Mouse (Mus musculus): ENCODE results near the gene Plekha6.
A peak's percentile ranks its signal among the peaks of the same experiment; 100 is the strongest.

The Plekha6 gene

DNA sequence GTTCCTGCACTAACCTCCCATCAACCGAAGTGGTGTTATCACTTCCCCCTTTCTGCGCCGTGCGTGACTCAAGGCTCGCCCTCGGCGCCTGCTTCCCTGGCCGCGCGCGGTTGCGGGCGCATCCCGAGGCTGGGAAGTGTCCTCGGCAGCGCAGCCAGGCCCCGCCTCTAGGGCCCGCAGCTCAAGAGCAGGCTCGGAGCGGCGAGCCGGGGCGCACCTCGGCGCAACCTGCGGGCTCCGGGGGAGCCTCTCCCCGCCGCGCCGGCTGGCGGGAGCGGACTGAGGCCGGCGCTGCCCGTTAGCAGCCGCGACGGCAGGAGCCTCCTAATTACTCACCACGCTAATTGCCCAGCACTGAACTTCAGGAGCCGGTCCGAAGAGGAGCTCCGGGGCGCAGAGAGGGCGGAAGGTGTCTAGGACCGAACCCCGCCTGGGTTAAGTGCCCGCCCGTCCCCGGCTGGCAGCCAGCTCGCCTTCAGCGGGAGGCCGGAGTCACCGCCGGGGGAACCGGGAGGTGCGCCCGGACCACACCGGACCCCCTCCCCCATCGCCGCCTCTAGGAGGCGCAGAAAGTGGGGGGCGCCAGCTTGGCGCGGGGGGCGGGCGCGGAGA is at the start of gene Plekha6:
Plekha6 (plus strand) TSS at position 391 of the 612 bp plus-strand sequence.
- peak; percentile 47 to 71 for DNase-seq

DNA sequence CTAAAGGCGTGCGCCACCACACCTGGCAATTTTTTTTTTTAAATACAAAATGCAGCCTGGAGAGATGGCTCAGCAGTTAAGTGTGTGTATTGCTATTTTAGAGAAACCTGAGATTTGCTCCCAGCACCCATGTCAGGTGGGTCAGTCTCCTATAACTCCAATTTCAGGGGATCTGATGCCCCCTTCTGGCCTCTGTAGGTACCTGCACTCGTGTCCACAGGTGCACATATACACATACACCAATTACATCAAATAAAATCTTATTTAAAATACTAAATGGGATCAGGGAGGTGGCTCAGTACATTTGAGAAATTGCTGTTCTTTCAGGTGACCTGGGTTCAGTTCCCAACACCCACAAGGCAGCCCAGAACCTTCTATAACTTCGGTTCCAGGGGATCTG is 47.9 kb upstream of the Plekha6 start:
- DNase-seq, result peak in 1 of 2 experiments; percentile 13

DNA sequence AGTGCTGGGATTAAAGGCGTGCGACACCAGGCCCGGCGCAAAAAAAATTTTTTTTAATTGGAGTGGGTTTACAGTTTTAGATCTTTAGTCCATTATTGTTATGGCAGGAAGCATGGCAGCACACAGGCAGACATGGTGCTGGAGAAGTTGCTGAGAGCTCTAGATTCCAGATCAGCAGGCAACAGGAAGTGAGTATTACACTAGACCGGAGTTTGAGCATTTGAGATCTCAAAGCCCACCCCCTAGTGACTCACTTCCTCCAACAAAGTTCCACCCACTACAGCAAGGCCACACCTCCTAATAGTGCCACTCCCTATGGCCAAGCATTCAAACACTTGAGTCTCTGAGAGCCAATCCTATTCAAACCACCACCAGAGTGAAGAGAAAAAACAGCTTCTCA is 45.9 kb upstream of the Plekha6 start:
- DNase-seq, result peak in 1 of 2 experiments; percentile 17

DNA sequence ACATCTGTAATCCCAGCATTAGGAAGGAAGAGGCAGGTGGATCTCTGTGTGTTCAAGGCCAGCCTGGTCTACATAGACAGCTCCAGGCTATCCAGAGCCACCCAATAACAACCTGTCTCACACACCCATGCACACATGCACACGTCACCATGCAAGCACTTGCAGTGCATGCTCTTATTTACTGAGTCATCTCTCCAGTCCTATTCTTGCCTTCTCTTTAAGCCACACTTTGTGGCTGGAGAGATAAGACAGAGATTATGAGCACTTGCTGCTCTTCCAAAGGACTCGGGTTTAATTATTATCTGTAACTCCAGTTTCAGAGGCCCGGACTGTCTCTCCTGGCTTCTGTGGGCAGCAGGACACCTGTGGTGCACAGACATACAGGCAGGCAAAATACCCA is 45.2 kb upstream of the Plekha6 start:
- peak in 1 of 2 experiments; percentile 15 for DNase-seq

DNA sequence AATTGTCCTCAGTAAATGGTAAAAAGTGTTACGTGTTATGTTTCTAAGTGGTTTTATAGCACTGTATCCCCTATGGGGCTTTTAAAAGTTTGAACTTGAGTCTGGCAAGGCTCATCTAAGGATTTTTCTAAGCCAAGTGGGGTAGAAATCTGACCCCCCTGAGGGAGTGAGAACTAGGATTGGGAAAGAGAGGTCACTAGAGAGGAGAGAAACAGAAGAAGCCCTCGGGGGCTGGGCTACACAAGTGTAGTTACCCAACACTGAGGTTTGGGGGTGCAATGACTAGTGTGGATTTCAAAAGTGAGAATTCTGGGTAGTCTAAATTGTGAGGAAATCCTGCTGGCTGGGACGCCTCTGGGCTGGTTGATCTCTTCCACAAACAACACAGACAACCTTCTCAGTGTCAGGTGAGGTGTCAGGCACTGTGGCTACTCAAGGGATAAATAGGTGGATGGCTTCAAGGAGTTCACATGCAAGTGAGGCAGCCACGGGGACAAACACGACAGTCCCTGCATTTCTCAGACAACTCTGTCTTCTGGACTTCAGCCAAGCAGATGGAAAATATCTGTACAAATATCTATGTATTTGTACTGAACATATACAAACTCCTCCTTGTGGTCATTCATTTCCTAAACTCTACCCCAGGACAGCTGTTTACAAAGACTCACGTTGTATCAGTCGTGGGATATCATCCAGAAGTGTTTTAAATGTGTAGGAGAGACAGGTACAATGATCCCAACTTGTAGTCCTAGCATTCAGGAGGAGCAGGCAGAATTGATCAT is 43.9 kb upstream of the Plekha6 start:
- DNase-seq, result peak in 1 of 2 experiments; percentile 23

DNA sequence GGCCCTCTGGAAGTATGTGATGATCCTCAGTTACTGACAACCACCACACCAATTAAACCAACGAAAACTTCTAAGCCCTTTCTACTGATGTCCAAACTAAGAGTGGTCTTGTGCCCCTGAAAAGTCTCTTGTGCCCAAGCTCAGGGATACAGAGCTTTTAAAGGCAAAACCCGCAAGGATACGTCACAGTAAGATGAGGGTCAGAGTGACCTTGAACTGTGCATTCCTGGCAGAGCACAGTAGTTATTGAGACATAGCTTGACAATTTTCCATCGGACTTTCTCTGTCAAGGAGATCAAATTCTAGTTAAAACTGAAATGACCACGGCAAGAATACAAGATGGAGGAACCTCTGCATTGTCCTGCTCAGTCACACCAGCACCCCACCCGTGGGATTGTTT is 42.8 kb upstream of the Plekha6 start:
- DNase-seq, result no peak

DNA sequence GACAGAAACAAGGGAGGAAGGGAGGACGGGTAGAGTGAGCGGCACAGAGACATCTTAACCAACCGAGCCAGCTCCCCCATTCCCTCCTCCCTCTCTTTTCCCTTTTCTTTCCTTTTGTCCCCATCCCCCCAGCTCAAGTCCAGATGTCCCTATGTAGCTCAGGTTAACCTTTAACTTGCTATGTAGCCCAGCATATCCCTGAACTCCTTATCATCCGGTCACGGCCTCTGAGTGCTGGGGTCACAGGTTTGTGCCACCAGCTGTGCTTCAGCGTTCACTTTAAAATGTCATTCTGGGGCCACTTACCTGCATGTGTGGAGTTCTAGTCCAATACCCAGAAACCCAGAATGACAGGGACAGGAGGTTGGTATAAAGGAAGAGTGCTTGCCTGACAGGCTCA is 39.9 kb upstream of the Plekha6 start:
- DNase-seq, result peak; percentile 13 to 53

DNA sequence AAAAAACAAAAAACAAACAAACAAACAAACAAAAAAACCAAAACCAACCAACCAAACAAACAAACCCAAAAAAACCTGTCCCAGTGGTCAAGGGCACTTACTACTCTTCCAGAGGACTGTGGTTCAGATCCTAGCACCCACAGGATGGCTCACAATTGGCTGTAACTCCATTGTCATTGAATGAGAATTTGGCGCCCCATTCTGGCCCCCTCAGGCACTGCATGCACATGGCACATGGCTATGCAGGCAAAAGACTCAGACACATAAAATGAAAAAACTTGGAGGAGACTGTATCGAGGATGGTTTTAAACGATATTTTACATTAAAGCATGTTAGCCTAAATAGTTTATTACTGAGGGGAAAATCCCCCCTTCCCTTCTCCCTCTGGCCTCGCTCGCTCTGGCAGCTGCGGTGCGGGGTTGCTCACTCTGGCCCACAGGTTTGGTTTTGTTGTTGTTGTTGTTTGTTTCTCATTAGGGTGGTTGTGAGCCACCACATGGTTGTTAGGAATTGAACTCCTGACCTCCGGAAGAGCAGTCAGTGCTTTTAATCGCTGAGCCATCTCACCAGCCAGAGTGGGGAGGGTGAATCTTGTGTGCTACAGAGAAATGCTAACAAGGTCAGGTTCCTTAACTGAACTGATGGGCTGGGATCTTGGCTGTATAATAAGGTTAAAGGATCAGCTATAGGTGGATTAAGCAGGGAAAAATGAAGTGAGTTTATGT is 38.2 kb upstream of the Plekha6 start:
- DNase-seq, result peak in 1 of 2 experiments; percentile 33

DNA sequence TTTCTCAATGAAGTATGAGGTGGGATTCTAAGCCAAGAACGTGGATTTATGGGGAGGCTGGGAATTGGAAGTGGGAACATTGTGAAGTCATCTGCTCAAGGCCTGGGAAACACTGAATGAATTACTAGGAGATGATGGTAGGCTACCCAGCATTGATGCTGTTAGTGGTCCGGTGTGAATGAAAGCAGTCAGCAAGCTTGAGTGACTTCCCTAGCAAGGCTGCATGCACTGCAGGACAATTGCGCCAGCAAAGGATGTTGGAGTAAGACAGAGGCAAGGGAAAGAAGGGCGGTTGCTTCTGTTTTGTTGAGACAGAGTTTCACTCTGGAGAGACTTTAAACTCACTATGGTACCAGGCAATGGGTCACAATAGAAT is 37.7 kb upstream of the Plekha6 start:
- peak in 1 of 2 experiments; percentile 23 for DNase-seq

DNA sequence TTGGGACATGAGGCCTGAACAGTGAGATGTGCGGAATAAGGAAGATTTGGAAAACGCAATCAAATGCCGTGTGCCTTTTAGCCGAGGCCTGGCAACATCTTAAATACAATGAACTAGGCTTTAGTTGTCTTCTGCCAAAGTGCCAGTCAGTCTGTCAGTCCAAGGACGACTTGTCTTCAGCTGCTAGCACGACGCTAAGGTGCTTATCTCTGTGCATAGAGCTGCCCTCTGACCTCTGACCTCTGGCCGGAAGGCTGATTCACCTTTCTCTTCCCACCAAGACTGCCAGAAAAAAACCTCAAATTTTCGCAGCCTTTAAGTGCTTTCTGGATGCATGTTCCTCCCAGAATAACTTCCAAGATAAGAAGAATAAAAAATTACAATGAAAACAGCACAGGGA is 36.7 kb upstream of the Plekha6 start:
- peak in 1 of 2 experiments; percentile 28 for DNase-seq

DNA sequence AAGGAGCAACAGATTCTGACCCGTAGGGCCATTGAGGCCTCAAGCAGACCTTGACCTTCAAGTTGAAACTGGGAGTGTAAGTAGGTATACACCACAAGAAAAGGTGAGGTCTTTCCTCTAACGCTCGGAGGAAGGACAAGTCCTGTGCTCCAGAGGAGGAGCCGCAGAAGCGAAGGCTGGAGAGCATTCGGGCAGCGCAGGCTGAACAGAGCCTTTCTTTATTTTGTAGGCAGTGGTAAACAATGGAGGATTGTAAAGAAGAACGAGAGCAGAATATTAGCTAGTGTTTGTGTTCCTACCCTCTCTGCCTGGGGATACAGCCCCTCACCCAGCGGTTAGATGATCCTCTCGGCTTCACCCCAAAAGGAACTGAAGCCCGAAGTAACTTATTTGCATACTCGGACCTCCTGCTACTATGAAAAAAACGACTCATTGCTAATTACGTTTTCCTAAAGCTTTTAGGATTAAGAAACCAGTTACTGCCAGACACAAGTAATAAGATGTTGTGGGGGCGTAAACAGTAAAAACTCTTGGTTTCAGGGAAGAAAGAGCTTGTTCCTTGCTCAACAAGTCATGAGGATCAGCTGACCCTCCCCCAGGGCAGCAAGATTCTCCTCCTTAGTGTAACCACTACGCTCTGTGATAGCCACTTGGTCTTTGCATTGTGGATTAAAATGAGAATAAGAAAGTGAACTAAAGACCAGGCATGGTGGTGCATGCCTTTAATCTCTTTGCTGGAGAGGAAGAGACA is 34.4 kb upstream of the Plekha6 start:
- peak in 1 of 2 experiments; percentile 37 for DNase-seq

DNA sequence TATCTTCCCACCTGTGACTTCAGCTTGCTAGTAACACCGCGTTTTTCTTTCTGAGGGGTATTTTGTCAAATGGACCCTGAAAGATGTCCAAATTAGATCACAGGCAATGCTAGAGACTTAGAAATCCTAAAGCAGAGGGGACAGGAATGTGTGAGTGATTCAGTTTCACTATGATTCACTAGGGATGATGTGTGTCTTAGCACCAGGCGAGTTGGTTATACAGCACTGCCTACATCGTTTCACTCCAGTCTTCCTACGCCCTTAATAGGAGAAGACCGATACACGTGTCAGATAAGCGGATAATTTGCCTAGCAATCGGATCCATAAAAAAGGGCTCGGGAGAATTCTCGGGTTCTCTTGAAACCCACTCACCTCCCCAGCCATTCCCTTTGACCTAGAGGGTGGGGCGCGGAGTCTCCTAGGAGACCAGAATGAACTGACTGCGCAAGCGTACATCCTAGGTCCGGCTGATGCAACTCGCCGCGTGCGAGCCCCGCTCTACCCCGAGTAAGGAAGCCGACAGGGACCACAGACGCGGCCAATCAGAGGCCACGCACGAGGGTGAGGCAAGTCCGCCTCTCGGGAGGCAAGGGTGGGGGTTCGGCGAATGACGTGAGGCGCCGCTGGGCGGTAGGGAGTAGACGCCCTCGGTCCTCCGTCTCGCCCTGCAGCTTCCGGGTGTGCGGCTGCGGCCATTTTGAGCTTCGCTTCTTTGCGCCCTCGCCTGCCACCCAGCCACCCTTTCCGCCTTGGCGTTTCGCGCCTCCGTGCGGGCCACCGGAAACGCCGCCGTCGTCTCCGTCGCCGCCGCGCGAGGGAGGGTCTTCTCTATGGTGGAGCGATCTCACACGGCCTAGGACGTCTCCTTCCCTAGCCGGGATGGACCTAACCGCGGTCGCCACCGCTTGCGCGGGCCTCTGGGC is 33.1 kb upstream of the Plekha6 start, which contains the start of gene Ppp1r15b:
Ppp1r15b (plus strand) TSS at position 506 of the 923 bp plus-strand sequence.
- peak; percentile 98 to 100 for DNase-seq

DNA sequence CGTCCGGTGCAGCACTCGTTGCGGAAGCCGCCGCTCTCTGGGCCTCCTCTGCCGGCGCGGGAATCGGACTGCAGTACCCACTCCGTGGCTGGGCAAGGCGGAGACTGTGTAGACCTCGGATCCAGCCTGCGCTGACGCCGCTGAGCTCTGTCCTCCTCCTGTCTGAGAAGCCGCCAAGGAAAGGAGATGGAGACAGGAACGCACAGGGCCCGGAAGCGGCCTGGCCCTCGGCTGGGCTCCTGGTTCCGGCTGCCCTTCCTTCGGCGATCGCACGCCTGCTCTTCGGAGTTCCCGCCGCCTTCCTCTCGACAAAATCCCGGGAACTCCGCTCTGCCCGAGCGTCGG is 32.5 kb upstream of the Plekha6 start:
- no peak for DNase-seq

DNA sequence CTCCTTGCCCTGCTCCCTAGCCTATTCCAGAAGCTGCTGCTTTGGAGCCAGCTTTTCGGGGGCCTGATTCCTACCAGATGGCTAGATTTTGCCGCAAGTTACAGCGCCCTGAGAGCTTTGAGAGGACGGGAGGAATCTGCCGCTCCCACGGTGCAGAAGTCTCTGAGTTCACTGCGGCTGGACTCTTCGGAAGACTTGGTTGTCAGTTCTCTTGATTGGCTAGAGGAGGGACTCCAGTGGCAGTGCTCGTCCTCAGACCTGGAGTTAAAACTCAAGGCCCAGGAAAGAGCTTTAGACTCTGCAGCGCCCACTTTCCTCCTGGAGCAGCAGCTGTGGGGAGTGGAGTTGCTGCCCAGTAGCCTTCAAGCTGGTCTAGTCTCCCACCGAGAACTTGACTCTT is 32.1 kb upstream of the Plekha6 start:
- peak; percentile 31 to 57 for DNase-seq

DNA sequence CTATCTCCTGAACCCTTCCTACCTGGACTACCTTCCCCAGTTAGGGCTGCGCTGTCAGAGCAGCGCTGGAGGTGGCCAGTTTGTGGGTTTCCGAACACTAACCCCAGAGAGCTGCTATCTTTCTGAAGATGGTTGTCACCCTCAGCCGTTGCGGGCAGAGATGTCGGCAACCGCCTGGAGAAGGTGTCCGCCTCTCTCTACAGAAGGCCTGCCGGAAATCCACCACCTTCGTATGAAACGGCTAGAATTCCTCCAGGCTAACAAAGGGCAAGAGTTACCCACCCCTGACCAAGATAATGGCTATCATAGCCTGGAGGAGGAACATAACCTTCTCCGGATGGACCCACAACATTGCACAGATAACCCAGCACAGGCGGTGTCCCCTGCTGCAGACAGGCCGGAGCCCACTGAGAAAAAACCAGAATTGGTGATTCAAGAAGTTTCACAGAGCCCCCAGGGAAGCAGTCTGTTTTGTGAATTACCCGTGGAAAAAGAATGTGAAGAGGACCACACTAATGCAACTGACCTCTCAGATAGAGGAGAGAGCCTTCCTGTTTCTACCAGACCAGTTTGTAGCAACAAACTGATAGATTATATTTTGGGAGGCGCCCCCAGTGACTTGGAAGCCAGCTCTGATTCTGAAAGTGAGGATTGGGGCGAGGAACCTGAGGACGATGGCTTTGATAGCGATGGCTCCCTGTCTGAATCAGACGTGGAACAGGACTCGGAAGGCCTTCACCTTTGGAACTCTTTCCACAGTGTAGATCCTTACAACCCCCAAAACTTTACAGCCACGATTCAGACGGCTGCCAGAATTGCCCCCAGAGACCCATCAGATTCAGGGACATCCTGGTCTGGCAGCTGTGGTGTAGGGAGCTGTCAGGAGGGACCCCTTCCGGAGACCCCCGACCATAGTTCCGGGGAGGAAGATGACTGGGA is 31.4 kb upstream of the Plekha6 start:
- peak in 1 of 2 experiments; percentile 36 for DNase-seq

DNA sequence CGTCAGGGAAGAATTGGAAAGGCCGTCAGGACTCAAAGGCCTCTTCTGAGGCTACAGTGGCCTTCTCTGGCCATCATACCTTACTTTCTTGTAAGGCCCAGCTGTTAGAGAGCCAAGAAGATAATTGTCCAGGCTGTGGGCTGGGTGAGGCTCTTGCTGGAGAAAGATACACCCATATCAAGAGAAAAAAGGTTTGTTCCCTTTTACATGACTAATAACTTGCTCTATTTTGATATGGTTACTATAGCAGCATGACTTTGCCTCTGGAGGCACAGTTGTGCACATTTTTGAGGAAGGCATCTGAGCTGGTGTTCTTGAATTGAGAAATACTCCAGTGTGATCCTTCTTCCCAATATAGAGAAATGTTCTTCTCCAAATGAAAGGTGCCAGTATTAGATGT is 30.6 kb upstream of the Plekha6 start:
- DNase-seq, result peak in 1 of 2 experiments; percentile 29

DNA sequence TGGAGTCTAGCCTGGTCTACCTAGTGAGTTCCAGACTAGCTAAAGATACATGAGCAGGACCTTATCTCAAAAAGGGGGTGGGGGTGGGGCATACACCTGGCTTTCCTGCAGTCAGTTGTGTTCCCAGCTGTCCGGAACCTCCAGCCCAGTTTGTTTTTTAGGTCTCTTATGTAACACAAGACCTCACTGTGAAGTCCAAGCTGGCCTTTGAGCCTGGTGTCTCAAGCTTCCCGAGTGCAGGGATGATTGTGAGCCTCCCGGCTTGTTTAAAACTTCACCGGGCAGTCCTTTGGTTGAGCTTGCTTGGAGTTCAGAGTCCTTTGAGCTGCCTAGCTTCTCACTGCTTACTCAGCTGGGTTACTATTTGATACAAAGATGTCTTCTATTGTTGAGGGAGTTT is 29.9 kb upstream of the Plekha6 start:
- DNase-seq, result peak; percentile 68 to 88

DNA sequence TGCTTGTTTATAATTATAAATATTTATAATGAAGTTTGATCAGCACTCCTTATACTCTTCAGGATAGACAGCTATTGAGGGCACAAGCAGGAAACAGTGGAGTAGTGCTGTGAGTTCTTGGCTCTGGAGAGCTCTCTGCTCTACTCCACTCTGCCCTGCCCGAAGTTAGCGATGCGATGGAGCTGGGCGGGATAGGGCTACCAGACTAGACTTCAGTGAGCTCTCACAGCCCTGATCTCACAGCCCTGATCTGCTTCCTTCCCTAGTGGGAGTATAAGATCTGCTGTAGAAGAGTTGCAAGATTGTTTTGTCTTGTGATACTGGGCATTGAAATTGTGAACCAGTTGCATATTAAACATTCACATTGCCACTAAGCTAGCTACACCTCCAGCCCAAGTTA is 29.1 kb upstream of the Plekha6 start:
- DNase-seq, result peak; percentile 24 to 53

DNA sequence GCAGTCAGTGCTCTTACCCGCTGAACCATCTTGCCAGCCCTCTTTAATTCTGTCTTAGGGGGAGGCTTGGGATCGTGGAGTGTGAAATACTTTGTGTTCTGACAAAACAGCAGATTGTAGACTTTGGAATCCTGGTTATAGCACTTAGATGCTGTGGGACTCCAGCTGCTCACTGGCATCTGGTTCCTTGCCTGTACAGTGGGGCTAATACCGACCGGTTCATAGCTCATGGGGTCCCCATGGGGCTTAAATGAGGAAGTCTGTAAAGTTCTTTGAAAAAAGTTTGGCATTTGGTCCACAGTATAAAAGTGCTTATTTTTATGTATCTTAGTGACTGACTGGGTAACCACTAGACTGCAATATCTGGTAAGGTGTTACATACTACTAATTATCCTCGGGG is 28.2 kb upstream of the Plekha6 start:
- DNase-seq, result peak in 1 of 2 experiments; percentile 33

DNA sequence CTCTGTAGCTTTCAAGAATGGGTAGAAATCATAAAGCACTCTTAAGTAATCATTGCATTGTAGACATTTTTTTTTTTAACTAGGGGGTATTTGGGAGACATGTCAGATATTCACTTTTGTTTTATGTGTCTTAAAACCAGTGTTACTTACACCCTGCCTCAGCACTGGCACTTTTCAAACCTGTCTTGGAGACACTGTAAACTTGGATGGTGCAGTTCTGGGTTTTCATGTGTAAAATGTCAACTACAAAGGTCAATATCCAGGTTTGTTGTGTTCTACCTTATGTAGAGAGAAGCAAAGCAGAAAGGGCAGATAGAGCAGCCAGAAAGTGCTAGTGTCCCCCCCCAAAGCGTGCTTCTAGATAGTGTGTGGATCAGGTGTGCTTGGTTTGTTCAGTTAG is 25.6 kb upstream of the Plekha6 start:
- no peak for DNase-seq
